Mouse (Mus musculus): ENCODE measurements around the gene Tpbgl.

Gene Tpbgl

GRCm38 (mm10) chr7:99580247-99580646, 46.7 kb downstream of the Tpbgl start:
- DNase-seq (ENCODE audit: low read depth, low spot score), result no peak

GRCm38 (mm10) chr7:99579491-99580190, 47.3 kb downstream of the Tpbgl start:
- DNase-seq (ENCODE audit: low read depth, low spot score), result no peak

GRCm38 (mm10) chr7:99578246-99578645, 48.7 kb downstream of the Tpbgl start:
- no peak for DNase-seq (ENCODE audit: low read depth, low spot score)

All from CD4-positive, CD25-positive, alpha-beta regulatory T cell, adult 2 months (primary cell).